Mouse (Mus musculus): ENCODE measurements around the gene Gdf5. TPM values are rescaled to one million over a fixed set of nuclear protein-coding genes. Genes with fewer than 3 reads are reported as not detected.

Gdf5 gene
- polyA plus RNA-seq, 1 experiment from 2014 or later, result 3.8 TPM

DNA sequence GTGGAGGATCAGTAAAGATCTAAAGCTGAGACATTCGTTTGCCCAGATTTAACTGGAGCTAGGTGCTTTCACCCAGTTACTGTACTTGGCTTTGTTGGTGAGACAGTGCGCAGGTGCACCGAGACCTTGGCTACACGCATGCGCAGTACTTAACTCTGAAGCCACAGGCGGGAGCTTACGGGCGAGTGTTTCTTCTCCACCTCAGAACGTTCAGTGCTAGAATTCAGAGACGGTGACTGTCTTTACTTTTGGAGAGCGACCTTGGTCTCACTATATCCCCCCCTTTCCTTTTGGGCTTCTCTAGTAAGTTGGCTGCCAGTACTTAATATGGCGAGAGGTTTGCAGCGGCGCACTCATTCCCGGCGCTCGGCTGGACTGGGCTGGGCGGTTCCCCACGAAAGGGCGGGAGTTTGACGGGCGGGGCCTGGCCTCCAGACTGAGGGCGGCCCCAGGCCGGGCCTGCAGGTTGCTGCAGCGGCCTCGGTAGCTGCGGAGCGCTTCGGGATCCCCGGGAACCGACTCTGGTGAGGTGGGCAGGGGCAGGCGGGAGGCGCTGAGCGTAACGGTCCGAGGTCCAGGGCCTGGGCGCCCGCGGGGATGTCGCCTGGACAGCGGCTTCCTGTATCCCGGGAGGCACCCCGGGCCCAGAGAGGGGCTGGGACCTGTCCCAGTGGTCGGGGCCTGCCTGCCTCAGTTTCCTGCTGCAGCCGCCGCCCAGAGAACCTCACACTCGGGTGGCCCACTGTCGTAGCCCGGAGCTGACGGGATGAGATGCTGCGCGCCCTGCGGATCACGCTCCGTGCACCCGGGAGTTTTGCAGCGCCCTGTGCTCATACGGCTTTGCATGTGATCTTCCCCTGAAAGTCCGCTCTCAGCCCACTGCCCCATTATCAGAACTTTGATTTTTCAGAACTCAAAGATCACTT, 11.2 kb upstream of the Gdf5 start, which contains the start of gene Cep250:
TSS of gene Cep250 (plus strand) at position 325 of the 926 bp plus-strand sequence.
- Histone ChIP-seq H3K4me2 (replicated peaks) (peak within 1 kb of the TSS; percentile 59), H3K27me3 (peaks cover 14% of the 10 kb centered on the region; the same call in 1 of the 2 replicates), H3K4me1 (peaks cover 8% of the 10 kb centered on the region), H3K27ac (peak within 1 kb of the TSS; percentile 83), H3K4me3 (peak within 1 kb of the TSS; percentile 67), H3K9ac (peak within 1 kb of the TSS; percentile 92), H3K36me3 (no peaks in the 10 kb centered on the region), H3K9me3 (replicated peaks) (no peaks in the 10 kb centered on the region)
- under 1% methylated on average over 57 of the region's 59 CpGs for WGBS
- ATAC-seq (ENCODE audit: low FRiP score), result peak; percentile 96

DNA sequence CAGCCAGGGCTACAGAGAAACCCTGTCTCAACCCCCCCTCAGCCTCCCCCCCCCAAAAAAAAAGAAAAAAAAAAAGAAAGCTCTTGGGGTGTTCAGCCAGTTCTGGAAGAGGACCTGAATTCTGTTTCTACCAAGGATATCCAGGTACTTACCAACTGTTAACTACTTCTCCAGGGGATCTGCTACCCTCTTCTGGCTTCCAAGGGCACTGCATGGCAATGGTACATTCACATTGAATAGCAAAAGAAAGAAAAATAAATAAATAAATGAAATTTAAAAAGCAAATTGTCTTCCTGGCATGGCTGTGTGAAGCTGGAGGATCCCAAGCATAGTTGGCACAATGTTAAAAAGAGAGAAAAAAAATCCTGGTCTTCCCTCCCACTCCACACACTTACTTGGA, 6.8 kb upstream of the Gdf5 start:
- Histone ChIP-seq H3K4me3 (no peak overlapping the region), H3K27ac (no peak overlapping the region), H3K9me3 (replicated peaks) (no peaks in the 10 kb centered on the region), H3K9ac (no peak overlapping the region), H3K27me3 (peaks cover 14% of the 10 kb centered on the region; the same call in 1 of the 2 replicates), H3K36me3 (no peaks in the 10 kb centered on the region), H3K4me1 (peaks cover 15% of the 10 kb centered on the region), H3K4me2 (replicated peaks) (no peak overlapping the region)
- no peak for ATAC-seq (ENCODE audit: low FRiP score)

DNA sequence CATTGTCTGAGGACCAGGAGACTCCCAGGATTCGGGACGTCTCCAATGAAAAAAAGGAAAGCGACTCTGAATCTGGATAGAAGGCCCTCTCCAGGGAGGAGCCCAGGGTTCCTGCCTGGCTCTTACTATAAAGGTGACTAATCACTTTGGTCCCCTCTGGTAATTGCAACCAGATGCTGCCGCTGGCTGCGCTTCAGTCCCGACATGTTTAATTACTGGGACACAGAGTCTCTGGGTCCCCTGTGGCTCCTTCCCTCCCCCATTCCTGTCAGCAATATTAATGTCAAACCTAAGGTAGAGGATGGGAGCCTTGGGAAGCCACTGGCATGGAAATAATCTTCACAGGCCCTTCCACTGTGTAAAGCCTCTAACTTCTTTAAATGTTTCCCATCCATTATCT, 4.2 kb upstream of the Gdf5 start:
- Histone ChIP-seq H3K27me3 (peaks cover 17% of the 10 kb centered on the region; the same call in 1 of the 2 replicates), H3K4me2 (replicated peaks) (no peak overlapping the region), H3K27ac (peak overlapping the region; percentile 23; the same call in 1 of the 2 replicates), H3K4me1 (peaks cover 34% of the 10 kb centered on the region), H3K36me3 (no peaks in the 10 kb centered on the region), H3K9me3 (replicated peaks) (no peaks in the 10 kb centered on the region), H3K4me3 (no peak overlapping the region), H3K9ac (no peak overlapping the region)
- peak; percentile 73 for ATAC-seq (ENCODE audit: low FRiP score)
- WGBS, result 14% methylated on average over 6 of the region's 6 CpGs

DNA sequence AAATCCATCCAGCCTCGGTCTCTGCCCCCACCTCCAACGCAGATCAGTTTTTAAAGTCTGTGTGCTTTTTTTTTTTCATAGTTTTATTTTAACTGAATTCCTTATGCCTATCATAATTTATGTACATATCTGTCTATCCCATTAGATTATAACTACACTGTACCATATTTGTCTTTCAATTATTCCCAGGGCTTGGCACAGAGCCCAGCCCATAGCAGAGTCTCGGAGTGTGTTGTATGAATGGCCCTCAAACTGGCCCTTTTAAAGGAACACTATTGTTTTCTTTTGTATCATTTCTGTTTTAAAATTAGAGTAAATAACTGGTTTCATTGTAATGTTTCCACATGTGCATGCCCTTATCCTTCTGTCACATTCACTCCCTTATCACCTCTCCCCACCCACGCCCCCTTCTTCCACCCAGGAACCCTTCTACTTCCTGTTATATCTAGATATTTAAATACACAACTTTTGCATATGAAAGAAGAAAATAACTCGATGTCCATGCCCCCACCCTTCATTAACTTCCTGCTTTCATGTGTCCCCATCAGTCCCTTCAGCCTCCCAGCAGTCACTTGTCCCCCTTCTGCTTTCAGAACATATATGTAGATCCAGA, 2.3 kb upstream of the Gdf5 start:
- Histone ChIP-seq H3K4me3 (no peak overlapping the region), H3K4me1 (peaks cover 50% of the 10 kb centered on the region), H3K27me3 (0 out of 2 replicates have a peak, but pooled peaks cover 11% of the 10 kb centered on the region), H3K4me2 (replicated peaks) (no peak overlapping the region), H3K9ac (no peak overlapping the region), H3K36me3 (no peaks in the 10 kb centered on the region), H3K27ac (no peak overlapping the region), H3K9me3 (replicated peaks) (no peaks in the 10 kb centered on the region)
- WGBS, result 68% methylated on average over 5 of the region's 5 CpGs
- no peak for ATAC-seq (ENCODE audit: low FRiP score)

DNA sequence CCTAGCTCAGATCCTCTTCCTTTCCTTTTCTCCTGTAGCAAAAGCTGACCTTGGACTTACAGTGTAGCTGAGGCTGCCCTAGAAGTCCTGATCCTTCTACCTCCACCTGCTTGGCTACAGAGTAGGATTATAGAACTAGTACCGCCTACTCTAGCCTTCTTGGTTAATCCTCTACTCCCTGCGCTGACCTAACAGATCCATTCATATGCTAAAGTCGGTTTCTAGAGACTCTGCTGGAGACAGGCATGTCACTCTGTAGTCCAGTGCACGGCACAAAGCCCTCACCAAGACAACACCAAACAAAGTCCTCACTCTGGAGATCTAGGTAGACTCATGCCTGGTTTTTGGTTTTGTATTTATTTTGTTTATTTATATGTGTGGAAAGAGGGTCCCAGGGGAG, 1.3 kb upstream of the Gdf5 start:
- 0 out of 2 replicates have a peak, but pooled peaks cover 8% of the 10 kb centered on the region for H3K27me3 ChIP-seq
- H3K4me1 ChIP-seq, result peaks cover 50% of the 10 kb centered on the region
- H3K4me2 ChIP-seq (replicated peaks), result no peak overlapping the region
- no peak overlapping the region for H3K9ac ChIP-seq
- no peak overlapping the region for H3K27ac ChIP-seq
- WGBS, result 7% methylated on average over 4 of the region's 4 CpGs
- H3K4me3 ChIP-seq, result no peak overlapping the region
- H3K9me3 ChIP-seq (replicated peaks), result no peaks in the 10 kb centered on the region
- no peaks in the 10 kb centered on the region for H3K36me3 ChIP-seq
- ATAC-seq (ENCODE audit: low FRiP score), result no peak

DNA sequence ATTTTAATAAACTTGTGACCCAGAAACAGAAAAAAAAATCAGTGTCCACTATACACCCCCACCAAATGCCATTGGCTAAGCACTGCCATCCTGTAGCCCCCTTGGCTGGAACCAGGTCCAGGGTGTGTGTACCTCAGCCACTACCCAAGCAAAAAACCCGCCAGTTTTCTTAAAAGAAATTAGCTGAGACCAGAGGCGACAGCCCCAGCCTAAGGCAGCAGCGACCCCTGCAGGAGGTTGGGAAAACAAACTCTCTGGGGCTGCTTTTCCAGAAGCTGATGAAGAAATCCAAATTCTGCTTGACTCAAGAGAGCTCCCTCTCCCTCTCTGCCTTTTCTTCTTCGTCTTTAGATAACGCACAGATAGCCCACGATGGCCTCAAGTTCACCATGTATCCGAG, 902 bp upstream of the Gdf5 start:
- H3K4me1 ChIP-seq, result peaks cover 50% of the 10 kb centered on the region
- H3K9ac ChIP-seq, result no peak overlapping the region
- no peak overlapping the region for H3K4me3 ChIP-seq
- 0% methylated on average over 7 of the region's 7 CpGs for whole genome bisulfite sequencing
- H3K4me2 ChIP-seq (replicated peaks), result no peak overlapping the region
- no peak for ATAC-seq (ENCODE audit: low FRiP score)
- H3K36me3 ChIP-seq, result no peaks in the 10 kb centered on the region
- no peaks in the 10 kb centered on the region for H3K9me3 ChIP-seq (replicated peaks)
- H3K27ac ChIP-seq, result no peak overlapping the region
- H3K27me3 ChIP-seq, result 0 out of 2 replicates have a peak, but pooled peaks cover 8% of the 10 kb centered on the region

DNA sequence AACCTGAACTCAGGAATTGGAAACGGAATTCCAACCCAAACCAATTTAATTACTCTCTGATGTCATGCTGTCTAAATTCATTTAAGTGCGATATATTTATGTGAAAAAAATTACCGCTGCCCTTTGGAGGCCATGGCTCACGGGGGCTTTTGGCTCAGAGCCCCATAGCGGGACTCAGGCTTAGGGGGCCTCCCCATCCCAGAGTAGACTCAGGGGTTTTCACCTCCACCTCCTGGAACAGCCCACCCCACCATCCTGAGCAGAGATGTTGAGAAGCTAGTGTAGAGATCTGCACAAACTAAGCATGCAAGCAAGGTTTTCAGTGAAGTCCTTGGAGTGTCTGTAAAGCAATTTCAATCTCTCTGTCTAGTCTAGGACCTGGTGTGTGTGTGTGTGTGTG, 413 bp upstream of the Gdf5 start:
- H3K9me3 ChIP-seq (replicated peaks), result no peaks in the 10 kb centered on the region
- H3K9ac ChIP-seq, result no peak overlapping the region
- 72% methylated on average over 5 of the region's 5 CpGs for WGBS
- no peak overlapping the region for H3K4me3 ChIP-seq
- H3K4me2 ChIP-seq (replicated peaks), result no peak overlapping the region
- no peak overlapping the region for H3K27ac ChIP-seq
- no peak for ATAC-seq (ENCODE audit: low FRiP score)
- peaks cover 50% of the 10 kb centered on the region for H3K4me1 ChIP-seq
- H3K36me3 ChIP-seq, result no peaks in the 10 kb centered on the region
- H3K27me3 ChIP-seq, result 0 out of 2 replicates have a peak, but pooled peaks cover 8% of the 10 kb centered on the region

DNA sequence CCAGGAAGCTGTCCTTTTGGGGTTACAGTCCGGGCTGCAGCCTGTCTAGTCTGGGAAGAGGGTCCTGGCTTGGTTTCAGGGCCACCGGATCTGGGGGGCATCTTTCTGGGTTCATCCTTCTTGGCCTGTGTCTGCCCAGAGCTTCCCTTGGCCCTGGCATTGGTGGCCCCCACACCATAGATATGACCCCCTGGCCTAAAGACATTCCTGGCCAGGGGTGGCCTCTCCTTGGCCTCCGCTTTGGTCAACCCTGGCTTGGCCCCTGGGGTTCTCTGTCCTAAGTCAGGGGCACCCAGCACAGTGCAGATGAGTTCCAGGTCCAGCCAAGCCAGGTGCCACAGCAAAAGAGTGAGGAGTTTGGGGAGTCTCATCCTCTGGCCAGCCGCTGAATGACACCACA, 482 bp downstream of the Gdf5 start:
- ATAC-seq (ENCODE audit: low FRiP score), result no peak
- H3K4me1 ChIP-seq, result peaks cover 43% of the 10 kb centered on the region
- H3K36me3 ChIP-seq, result no peaks in the 10 kb centered on the region
- WGBS, result 77% methylated on average over 4 of the region's 4 CpGs
- no peak overlapping the region; the same call in 1 of the 2 replicates for H3K27ac ChIP-seq
- peak overlapping the region; percentile 35; the same call in 1 of the 2 replicates for H3K9ac ChIP-seq
- H3K4me2 ChIP-seq (replicated peaks), result peak overlapping the region; percentile 13; the same call in 1 of the 2 replicates
- 0 out of 2 replicates have a peak, but pooled peaks cover 8% of the 10 kb centered on the region for H3K27me3 ChIP-seq
- H3K9me3 ChIP-seq (replicated peaks), result no peaks in the 10 kb centered on the region
- no peak overlapping the region for H3K4me3 ChIP-seq

DNA sequence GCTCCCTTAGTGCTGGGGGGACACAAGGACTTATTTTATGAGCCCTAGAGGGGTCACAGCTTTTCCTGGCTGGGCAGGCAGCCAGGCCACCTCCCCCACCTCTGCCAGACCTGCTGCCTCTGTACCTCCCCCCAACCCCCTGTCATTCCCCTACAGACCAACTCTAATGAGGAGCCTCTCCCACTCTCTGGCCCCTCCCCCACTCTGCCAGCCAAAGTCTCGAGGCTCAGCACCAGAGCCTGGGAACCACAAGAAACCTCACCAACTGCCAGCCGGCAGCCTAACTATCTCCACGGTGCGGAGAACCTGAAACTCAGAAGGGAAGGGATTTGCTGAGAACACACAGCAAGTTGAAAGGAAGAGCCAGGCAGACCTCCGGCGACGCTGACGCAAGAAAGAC, 1.7 kb downstream of the Gdf5 start:
- Histone ChIP-seq H3K27me3 (0 out of 2 replicates have a peak, but pooled peaks cover 8% of the 10 kb centered on the region), H3K9ac (no peak overlapping the region; the same call in 1 of the 2 replicates), H3K4me2 (replicated peaks) (peak overlapping the region; percentile 32), H3K27ac (no peak overlapping the region), H3K4me3 (0 out of 2 replicates have a peak overlapping the region, but pooled peaks have one; percentile 11), H3K9me3 (replicated peaks) (no peaks in the 10 kb centered on the region), H3K4me1 (peaks cover 36% of the 10 kb centered on the region), H3K36me3 (no peaks in the 10 kb centered on the region)
- WGBS, result under 1% methylated on average over 8 of the region's 8 CpGs
- ATAC-seq (ENCODE audit: low FRiP score), result no peak

DNA sequence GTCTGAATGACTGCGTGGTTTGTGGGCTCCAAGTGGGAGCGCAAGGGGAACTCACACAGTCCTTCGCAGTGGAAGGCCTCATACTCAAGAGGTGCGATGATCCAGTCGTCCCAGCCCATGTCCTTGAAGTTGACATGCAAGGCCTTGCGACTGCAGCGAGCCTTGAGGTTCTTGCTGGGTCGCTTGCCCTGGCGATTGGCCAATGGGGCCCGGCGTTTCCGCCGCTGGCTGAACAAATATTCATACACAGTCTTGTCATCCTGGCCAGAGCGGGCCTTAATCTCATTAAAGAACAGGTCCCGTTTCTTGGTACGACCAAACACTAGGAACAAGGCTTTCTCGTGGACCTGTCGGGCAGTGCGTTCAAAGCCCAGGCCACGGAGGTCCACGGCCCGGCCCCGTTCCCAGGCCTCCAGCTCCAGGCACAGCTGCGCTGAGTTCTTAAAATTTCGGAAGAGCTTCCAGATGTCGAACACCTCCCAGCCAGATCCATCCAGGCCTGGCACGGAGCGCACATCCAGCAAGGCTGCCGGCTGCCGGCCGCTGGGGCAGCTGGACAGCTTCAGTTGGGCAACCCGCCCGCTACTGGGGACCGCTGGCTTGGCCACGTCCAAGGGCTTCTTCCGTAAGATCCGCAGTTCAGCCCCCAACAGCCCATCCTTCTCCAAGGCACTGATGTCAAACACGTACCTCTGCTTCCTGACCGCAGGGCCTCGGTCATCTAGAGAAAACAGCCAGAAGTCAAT, 3.3 kb downstream of the Gdf5 start:
- H3K36me3 ChIP-seq, result no peaks in the 10 kb centered on the region

DNA sequence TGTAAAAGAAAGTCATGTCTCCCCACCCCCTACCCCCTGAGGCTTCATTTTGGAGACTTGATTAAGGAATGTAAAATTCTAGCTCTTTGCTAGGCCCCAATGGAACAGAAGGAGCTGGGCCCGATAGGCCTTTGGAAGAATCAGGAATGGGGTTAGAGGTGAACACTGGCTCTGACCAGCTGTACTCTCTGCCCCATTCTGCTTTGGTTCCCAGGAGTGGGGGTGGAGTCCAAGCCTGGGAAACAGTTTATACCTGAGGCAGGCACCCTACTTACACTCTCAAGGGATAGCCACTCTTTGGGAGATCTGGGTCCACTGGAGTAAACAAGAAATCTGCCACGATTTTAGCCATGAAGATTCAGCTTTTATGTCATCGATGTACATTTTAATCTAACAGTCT, 4.5 kb downstream of the Gdf5 start, which contains the start of gene Gm15557:
TSS of gene Gm15557 (plus strand) at position 48 of the 400 bp plus-strand sequence.
- Histone ChIP-seq H3K4me1 (peaks cover 22% of the 10 kb centered on the region), H3K4me2 (replicated peaks) (no peak within 1 kb of the TSS), H3K27ac (no peak within 1 kb of the TSS), H3K9me3 (replicated peaks) (no peaks in the 10 kb centered on the region), H3K9ac (no peak within 1 kb of the TSS), H3K36me3 (no peaks in the 10 kb centered on the region), H3K27me3 (0 out of 2 replicates have a peak, but pooled peaks cover 8% of the 10 kb centered on the region), H3K4me3 (no peak within 1 kb of the TSS)
- no peak for ATAC-seq (ENCODE audit: low FRiP score)
- 85% methylated on average over 3 of the region's 3 CpGs for WGBS

More for the DNA sequence above, 3.3 kb downstream of the Gdf5 start:
- no peak overlapping the region for H3K9ac ChIP-seq
- H3K27ac ChIP-seq, result no peak overlapping the region
- no peak overlapping the region for H3K4me3 ChIP-seq
- H3K27me3 ChIP-seq, result 0 out of 2 replicates have a peak, but pooled peaks cover 8% of the 10 kb centered on the region
- peaks cover 34% of the 10 kb centered on the region for H3K4me1 ChIP-seq
- no peak overlapping the region; the same call in 1 of the 2 replicates for H3K4me2 ChIP-seq (replicated peaks)
- 88% methylated on average over 40 of the region's 40 CpGs for WGBS
- ATAC-seq (ENCODE audit: low FRiP score), result no peak
- no peaks in the 10 kb centered on the region for H3K9me3 ChIP-seq (replicated peaks)

All from hindbrain, embryonic 12.5 days (tissue).